Mouse (Mus musculus) stomach, embryonic 15.5 days (tissue): ENCODE measurements around the gene Ddi1. TPM values are rescaled to one million over a fixed set of nuclear protein-coding genes. Genes with fewer than 3 reads are reported as not detected.

Source experiments
- ATAC-seq: fragments of 200-750 bp; cut with Nextera tagmentation; 2 replicates; pipeline ENCODE4 v1.8.0; 2017; ENCODE audit warnings: low read depth, moderate number of reproducible peaks, moderate TSS enrichment; ENCODE audit not compliant: insufficient read depth, low FRiP score
- H3K27ac ChIP-seq: fragments of 300-500 bp; sonication (generic); 2 replicates; pipeline ENCODE4 v1.5.1; 2015; ENCODE audit warnings: mild to moderate bottlenecking, inconsistent platforms
- H3K27me3 ChIP-seq: fragments of 300-500 bp; sonication (generic); replicated peaks from 2 replicates; pipeline ENCODE4 v1.6.1; 2015; ENCODE audit warnings: inconsistent platforms
- H3K36me3 ChIP-seq: fragments of 300-500 bp; sonication (generic); 2 replicates; pipeline ENCODE4 v1.6.1; 2015; ENCODE audit warnings: inconsistent platforms
- H3K4me1 ChIP-seq: fragments of 300-500 bp; sonication (generic); 2 replicates; pipeline ENCODE4 v1.6.1; 2015; ENCODE audit warnings: inconsistent platforms
- H3K4me2 ChIP-seq: fragments of 300-500 bp; sonication (generic); 2 replicates; pipeline ENCODE4 v1.6.1; 2015; ENCODE audit warnings: mild to moderate bottlenecking, inconsistent platforms
- H3K4me3 ChIP-seq: fragments of 300-500 bp; sonication (generic); replicated peaks from 2 replicates; pipeline ENCODE4 v1.5.1; 2015; ENCODE audit warnings: inconsistent platforms
- H3K9ac ChIP-seq: fragments of 300-500 bp; sonication (generic); 2 replicates; pipeline ENCODE4 v1.6.1; 2015; ENCODE audit warnings: inconsistent platforms
- H3K9me3 ChIP-seq: fragments of 300-500 bp; sonication (generic); 2 replicates; pipeline ENCODE4 v1.6.1; 2016; ENCODE audit warnings: inconsistent platforms
- WGBS: fragments of 180-500 bp; shearing (Covaris S2); methylation state at CpG from one replicate; pipeline ENCODE4 v1.1.7; 2015; 5-methylcytosine and 5-hydroxymethylcytosine counted together
- polyA plus RNA-seq: library from polyadenylated mRNA; unstranded; fragments of >200 nt; fragmentation: Nextera tagmentation; extraction: Ambion mirVana; gene quantifications from 2 replicates; pipeline ENCODE4 v1.2.1, GENCODE M21; 2015

The Ddi1 gene
- 0.01 and 0.04 TPM in 2 replicates for polyA plus RNA-seq

- H3K4me1 ChIP-seq = no peaks in the 10 kb centered on the region
- 69% methylated on average over 1 of the region's 1 CpGs for WGBS
- ATAC-seq = no peak
Observed at GRCm38 (mm10) chr9:6269796-6270280, at the start of gene Ddi1. TSS of gene Ddi1 (minus strand) at chr9:6269846.

GRCm38 (mm10) chr9:6317114-6317513, 47.5 kb upstream of the Ddi1 start:
- H3K4me2 ChIP-seq = no peak overlapping the region
- 61% methylated on average over 1 of the region's 1 CpGs for WGBS
- no peak overlapping the region for H3K27ac ChIP-seq
- ATAC-seq = no peak
- H3K4me1 ChIP-seq = no peaks in the 10 kb centered on the region
- H3K9me3 ChIP-seq = no peaks in the 10 kb centered on the region
- no peak overlapping the region for H3K4me3 ChIP-seq
- no peaks in the 10 kb centered on the region for H3K27me3 ChIP-seq
- H3K9ac ChIP-seq = no peak overlapping the region
- no peaks in the 10 kb centered on the region for H3K36me3 ChIP-seq

More at GRCm38 (mm10) chr9:6269796-6270280, at the start of gene Ddi1:
- H3K9me3 ChIP-seq = no peaks in the 10 kb centered on the region
- no peaks in the 10 kb centered on the region for H3K27me3 ChIP-seq
- H3K4me2 ChIP-seq = no peak within 1 kb of the TSS
- H3K27ac ChIP-seq = no peak within 1 kb of the TSS
- no peaks in the 10 kb centered on the region for H3K36me3 ChIP-seq
- no peak within 1 kb of the TSS for H3K9ac ChIP-seq
- no peak within 1 kb of the TSS for H3K4me3 ChIP-seq

DNA sequence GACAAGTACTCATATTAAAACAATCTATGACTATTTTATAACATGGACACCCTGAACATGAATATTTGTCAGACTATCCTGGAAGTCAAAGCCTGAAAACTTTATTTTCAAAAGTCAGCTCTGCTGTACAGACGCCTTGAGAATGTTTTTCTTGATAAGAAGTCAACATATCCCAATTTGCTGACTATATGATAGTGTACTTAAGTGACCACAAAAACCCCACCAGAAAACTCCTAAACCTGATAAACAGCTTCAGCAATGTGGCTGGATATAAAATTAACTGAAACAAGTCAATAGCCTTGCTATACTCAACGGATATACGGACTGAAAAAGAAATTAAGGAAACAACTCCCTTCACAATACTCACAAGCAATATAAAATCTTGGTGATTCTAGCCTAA, 36.2 kb upstream of the Ddi1 start:
- Histone ChIP-seq H3K27me3 (no peaks in the 10 kb centered on the region), H3K4me2 (no peak overlapping the region), H3K4me1 (no peaks in the 10 kb centered on the region), H3K36me3 (no peaks in the 10 kb centered on the region), H3K27ac (no peak overlapping the region), H3K9me3 (no peaks in the 10 kb centered on the region), H3K4me3 (no peak overlapping the region), H3K9ac (no peak overlapping the region)
- no peak for ATAC-seq
- WGBS = 84% methylated on average over 3 of the region's 3 CpGs

- no peaks in the 10 kb centered on the region for H3K36me3 ChIP-seq
- no peaks in the 10 kb centered on the region for H3K4me1 ChIP-seq
- no peaks in the 10 kb centered on the region for H3K9me3 ChIP-seq
- no peak overlapping the region for H3K9ac ChIP-seq
- H3K27ac ChIP-seq = no peak overlapping the region
- ATAC-seq = no peak
- WGBS = 82% methylated on average over 3 of the region's 3 CpGs
- H3K4me2 ChIP-seq = no peak overlapping the region
- no peaks in the 10 kb centered on the region for H3K27me3 ChIP-seq
- H3K4me3 ChIP-seq = no peak overlapping the region
Observed at GRCm38 (mm10) chr9:6304590-6304989, 34.9 kb upstream of the Ddi1 start.

- no peak for ATAC-seq
- H3K4me1 ChIP-seq = no peaks in the 10 kb centered on the region
- WGBS = 69% methylated on average over 3 of the region's 3 CpGs
- no peak overlapping the region for H3K4me2 ChIP-seq
- no peaks in the 10 kb centered on the region for H3K36me3 ChIP-seq
- H3K9ac ChIP-seq = no peak overlapping the region
- no peaks in the 10 kb centered on the region for H3K9me3 ChIP-seq
- no peak overlapping the region for H3K4me3 ChIP-seq
- no peaks in the 10 kb centered on the region for H3K27me3 ChIP-seq
- no peak overlapping the region for H3K27ac ChIP-seq
Observed at GRCm38 (mm10) chr9:6302050-6302449, 32.4 kb upstream of the Ddi1 start.

DNA sequence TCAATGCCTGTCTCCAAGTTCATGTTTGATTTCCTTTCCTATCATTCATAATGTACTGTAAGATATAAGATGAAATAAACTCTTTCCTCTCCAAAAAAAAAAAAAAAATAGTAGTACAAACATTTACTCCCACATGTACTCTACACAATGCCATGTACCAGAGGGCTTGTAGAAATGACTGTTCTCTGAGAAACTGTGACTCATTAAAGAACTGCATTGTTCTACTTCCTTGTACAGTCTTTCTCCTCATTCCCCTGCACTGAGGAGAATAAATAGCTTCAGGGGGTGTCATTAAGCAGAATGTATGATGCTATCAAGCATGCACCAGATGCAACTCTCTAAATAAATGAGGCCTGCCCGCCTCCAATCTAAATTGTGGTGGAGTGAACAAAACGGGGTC, 28.9 kb upstream of the Ddi1 start:
- H3K4me1 ChIP-seq = no peaks in the 10 kb centered on the region
- H3K36me3 ChIP-seq = no peaks in the 10 kb centered on the region
- 74% methylated on average over 2 of the region's 2 CpGs for WGBS
- no peak overlapping the region for H3K4me2 ChIP-seq
- H3K27me3 ChIP-seq = no peaks in the 10 kb centered on the region
- no peak overlapping the region for H3K9ac ChIP-seq
- H3K27ac ChIP-seq = no peak overlapping the region
- H3K9me3 ChIP-seq = no peaks in the 10 kb centered on the region
- no peak for ATAC-seq
- H3K4me3 ChIP-seq = no peak overlapping the region

GRCm38 (mm10) chr9:6289211-6289696, 19.6 kb upstream of the Ddi1 start:
- Histone ChIP-seq H3K9ac (no peak overlapping the region), H3K27ac (no peak overlapping the region), H3K4me3 (no peak overlapping the region), H3K27me3 (no peaks in the 10 kb centered on the region), H3K9me3 (no peaks in the 10 kb centered on the region), H3K4me1 (no peaks in the 10 kb centered on the region), H3K4me2 (no peak overlapping the region), H3K36me3 (no peaks in the 10 kb centered on the region)
- no peak for ATAC-seq
- WGBS = 31% methylated on average over 2 of the region's 2 CpGs

DNA sequence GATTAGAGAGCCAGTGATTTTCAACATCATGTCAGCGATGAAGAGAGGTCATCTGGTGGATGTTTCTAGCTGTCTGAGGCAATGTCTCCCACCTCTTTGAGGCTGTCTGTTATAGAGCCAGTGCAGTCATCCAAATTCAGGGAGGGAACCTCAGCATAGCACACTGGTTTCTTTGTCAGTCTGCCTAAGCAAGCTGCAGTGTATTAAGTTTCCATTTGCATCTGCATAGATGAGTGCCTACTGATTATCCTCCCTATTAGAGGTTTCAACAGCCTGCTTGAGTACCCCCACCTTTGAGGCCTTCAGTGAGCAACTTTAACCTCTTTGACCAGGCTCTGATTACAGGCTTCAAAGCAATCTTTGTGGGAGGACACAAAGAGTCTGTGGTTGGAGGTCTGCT, 17.1 kb upstream of the Ddi1 start:
- WGBS = 71% methylated on average over 1 of the region's 1 CpGs
- Histone ChIP-seq H3K9ac (no peak overlapping the region), H3K4me1 (no peaks in the 10 kb centered on the region), H3K36me3 (no peaks in the 10 kb centered on the region), H3K9me3 (no peaks in the 10 kb centered on the region), H3K27me3 (no peaks in the 10 kb centered on the region), H3K4me3 (no peak overlapping the region), H3K4me2 (no peak overlapping the region), H3K27ac (no peak overlapping the region)
- ATAC-seq = no peak

GRCm38 (mm10) chr9:6277526-6277925, 7.9 kb upstream of the Ddi1 start:
- H3K36me3 ChIP-seq = no peaks in the 10 kb centered on the region
- H3K9me3 ChIP-seq = no peaks in the 10 kb centered on the region
- H3K27ac ChIP-seq = no peak overlapping the region
- H3K4me2 ChIP-seq = no peak overlapping the region
- H3K4me3 ChIP-seq = no peak overlapping the region
- H3K27me3 ChIP-seq = no peaks in the 10 kb centered on the region
- H3K9ac ChIP-seq = no peak overlapping the region
- ATAC-seq = no peak
- no peaks in the 10 kb centered on the region for H3K4me1 ChIP-seq

DNA sequence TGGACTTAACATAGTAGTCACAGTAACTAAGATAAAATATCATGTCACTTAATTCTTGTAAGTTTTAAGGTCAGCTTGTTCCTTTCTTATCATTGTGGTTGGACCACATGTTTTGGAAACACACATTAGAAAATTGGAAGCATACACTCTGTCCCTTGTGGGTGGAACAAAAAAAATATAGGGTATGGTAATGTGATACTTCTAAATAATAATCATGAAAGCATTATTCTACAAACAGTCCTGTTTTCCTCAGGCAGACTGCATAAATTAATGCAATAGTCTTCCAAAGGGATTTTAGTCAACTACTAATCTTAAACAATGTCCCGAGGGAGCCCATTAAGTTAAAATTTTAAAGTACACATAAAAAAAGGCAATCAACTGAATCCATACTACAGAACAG, 6.7 kb upstream of the Ddi1 start:
- Histone ChIP-seq H3K9me3 (no peaks in the 10 kb centered on the region), H3K4me3 (no peak overlapping the region), H3K27ac (no peak overlapping the region), H3K27me3 (no peaks in the 10 kb centered on the region), H3K9ac (no peak overlapping the region), H3K4me2 (no peak overlapping the region), H3K36me3 (no peaks in the 10 kb centered on the region), H3K4me1 (no peaks in the 10 kb centered on the region)
- ATAC-seq = no peak
- 50% methylated on average over 1 of the region's 1 CpGs for WGBS

DNA sequence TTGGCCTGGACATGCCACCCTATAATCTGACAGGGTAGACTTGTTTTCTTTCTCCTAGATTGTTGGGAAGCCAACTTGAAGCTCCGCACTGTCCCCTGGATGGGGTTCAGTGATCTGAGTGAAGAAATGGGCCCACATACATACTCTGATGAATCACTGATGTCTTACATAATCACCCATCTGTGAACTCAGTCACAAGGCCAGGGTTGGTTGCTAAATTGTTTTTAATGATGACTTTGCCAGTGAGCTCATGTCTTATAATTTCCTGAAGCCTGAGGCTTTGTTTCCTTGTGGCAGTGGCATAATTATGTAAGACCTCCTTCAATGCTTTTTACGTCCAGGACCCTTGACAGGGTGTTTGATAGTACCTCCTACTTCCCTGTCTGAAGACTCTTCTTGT, 4.8 kb downstream of the Ddi1 start:
- no peak overlapping the region for H3K4me2 ChIP-seq
- no peak overlapping the region for H3K9ac ChIP-seq
- no peaks in the 10 kb centered on the region for H3K27me3 ChIP-seq
- WGBS = 86% methylated on average over 2 of the region's 2 CpGs
- H3K27ac ChIP-seq = no peak overlapping the region
- ATAC-seq = no peak
- H3K9me3 ChIP-seq = no peaks in the 10 kb centered on the region
- no peaks in the 10 kb centered on the region for H3K4me1 ChIP-seq
- H3K4me3 ChIP-seq = no peak overlapping the region
- H3K36me3 ChIP-seq = no peaks in the 10 kb centered on the region

- Histone ChIP-seq H3K9ac (no peak overlapping the region), H3K4me2 (no peak overlapping the region), H3K4me1 (no peaks in the 10 kb centered on the region), H3K4me3 (no peak overlapping the region), H3K9me3 (no peaks in the 10 kb centered on the region), H3K27me3 (no peaks in the 10 kb centered on the region), H3K27ac (no peak overlapping the region), H3K36me3 (no peaks in the 10 kb centered on the region)
- no peak for ATAC-seq
Observed at GRCm38 (mm10) chr9:6257072-6257471, 12.6 kb downstream of the Ddi1 start.

DNA sequence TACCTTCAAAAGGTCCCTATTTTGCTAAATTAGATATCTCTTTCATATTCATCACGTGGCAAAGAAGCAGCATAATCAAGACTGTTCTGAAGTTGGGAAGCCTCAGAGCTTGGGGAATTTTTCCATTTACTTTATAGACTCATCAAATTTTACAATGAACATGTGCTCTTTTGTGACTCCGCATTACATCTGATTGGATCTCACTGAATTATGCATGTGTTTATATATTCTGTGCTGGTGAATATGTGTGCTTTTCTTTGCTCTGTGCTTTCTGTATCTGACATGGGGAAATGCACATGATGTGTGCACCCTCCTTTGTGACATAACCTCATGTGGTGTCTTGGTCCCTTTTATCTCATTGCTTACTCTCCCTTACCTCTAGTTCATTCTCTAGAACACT, 17.7 kb downstream of the Ddi1 start:
- ATAC-seq = no peak
- 69% methylated on average over 2 of the region's 2 CpGs for WGBS
- no peaks in the 10 kb centered on the region for H3K27me3 ChIP-seq
- no peak overlapping the region for H3K4me2 ChIP-seq
- H3K4me3 ChIP-seq = no peak overlapping the region
- no peak overlapping the region for H3K27ac ChIP-seq
- no peaks in the 10 kb centered on the region for H3K4me1 ChIP-seq
- H3K9ac ChIP-seq = no peak overlapping the region
- no peaks in the 10 kb centered on the region for H3K9me3 ChIP-seq
- H3K36me3 ChIP-seq = no peaks in the 10 kb centered on the region
